Mouse (Mus musculus): ENCODE data around the gene Snx8.
A peak's percentile ranks its signal among the peaks of the same experiment; 100 is the strongest.

Snx8 gene

DNA sequence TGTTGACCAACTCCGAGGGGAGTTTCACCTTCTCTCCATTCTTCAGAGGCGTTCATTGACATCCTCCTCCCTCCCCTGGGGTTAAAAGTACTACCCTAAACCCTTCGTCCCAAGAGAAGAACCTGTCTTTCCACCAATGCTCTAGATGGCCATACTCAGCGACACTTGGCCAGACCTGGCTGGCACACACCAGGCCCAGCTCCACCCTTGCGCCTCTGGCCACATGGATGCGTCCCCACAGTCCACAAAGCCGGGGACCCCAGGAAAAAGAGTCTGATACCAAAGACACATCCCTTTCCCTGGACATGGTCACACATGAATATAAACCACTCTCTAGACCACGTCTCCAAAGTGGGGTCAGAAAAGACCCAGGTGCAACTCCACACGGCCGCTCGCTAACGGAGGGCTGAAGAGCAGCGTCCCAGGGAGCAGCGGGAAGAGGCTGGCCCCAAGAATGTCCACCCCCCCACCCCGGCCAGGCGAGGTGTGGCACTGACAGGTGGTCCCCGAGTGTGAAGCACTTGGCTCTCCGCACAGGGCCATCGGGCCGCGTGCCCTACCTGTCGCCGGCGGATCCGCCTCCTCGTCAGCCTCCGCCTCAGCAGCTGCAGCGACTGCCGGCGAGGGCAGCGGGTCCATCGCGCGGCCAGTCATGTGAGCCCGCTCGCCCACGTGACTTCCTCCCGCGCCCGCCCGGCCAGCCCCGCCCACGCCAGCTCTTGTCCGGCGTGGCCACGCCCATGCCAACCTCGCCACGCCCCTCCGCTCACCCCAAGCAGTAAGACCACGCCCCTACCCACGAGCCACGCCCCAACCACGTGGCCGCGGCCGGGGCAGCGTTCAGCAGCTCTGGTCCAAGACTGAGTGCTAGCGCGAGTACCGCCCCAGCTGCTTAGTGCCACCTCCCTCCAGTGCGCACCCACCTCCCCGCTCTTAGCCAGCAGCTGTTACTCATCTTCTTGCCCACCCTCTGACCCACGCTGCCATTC, at the start of gene Snx8:
Snx8 (minus strand) TSS at position 675 of the 989 bp plus-strand sequence.
- peak; percentile 88 to 92 for DNase-seq

DNA sequence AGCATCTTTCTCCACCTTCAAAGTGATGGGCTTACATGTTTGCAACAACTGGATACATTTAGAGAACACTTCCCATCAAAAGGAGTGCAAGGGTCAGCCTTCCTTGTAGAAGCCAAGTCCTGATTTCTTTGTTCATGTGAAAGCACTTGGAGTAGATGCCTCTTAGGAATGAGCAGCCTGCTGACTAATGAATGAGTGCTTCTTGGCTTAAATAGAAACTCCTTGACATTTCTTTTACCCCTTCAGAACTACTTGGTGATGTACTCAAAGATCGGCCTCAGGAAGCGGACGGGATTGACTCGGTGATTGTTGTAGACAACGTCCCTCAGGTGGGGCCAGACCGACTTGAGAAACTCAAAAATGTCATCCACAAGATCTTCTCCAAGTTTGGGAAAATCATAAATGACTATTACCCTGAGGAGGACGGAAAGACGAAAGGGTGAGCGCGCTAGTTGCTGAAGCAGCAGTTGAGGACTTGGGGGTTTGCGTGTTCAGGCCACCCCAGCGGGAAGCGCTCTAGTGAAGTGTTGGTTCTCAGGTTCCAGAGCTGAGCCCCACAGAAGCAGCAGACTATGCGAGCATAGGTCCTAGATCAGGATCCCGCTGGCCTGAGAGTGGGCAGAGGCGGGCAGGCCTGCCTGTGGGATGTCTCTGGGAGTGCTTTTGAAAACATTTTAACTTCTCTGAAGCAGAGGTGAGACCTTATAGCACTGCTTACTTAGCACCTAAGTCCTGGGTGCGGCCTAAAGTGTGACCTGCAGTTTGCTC, 36.1 kb upstream of the Snx8 start:
- DNase-seq = no peak

DNA sequence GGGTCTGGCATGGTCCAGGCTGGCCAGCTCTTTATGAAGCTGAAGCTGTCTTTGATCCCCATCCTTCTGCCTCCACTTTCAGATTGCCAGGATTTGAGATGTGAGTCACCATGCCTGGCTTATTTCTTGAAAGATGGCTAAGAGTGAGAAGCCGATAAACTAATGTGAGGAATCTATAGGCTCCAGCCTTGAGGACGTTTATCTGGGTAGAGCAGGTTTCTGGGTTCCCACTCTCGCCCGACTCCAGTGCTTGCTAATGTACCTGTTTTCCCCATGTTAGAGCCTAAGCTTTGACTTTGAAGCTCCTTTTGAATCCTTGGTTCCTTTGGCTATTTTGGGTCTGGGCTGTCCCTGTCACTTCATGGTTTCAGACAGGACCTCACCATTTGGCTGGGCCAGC, 31.6 kb upstream of the Snx8 start:
- DNase-seq = no peak

DNA sequence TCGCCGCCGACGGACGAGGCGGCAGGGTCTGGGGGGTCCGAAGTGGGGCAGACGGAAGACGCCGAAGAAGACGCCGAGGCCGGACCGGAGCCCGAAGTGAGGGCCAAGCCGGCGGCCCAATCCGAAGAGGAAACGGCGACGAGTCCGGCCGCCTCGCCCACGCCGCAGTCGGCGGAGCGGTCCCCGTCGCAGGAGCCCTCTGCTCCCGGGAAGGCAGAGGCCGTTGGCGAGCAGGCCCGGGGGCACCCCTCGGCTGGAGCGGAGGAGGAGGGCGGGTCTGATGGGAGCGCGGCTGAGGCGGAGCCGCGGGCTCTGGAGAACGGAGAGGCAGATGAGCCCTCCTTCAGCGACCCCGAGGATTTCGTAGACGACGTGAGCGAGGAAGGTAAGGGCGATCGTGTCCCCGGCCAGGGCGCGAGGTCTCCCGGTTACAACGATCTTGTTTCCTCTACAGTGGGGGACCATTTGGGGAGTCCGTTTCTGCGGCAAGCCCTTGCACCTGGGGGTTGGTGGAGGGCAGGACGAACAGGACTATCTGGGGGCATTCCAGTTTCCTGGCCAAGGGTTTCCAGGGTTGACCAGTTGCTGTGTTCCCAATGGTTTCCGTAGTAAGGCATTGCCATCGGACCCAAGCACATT, 30.5 kb upstream of the Snx8 start:
- DNase-seq = peak in 1 of 2 experiments; percentile 17

DNA sequence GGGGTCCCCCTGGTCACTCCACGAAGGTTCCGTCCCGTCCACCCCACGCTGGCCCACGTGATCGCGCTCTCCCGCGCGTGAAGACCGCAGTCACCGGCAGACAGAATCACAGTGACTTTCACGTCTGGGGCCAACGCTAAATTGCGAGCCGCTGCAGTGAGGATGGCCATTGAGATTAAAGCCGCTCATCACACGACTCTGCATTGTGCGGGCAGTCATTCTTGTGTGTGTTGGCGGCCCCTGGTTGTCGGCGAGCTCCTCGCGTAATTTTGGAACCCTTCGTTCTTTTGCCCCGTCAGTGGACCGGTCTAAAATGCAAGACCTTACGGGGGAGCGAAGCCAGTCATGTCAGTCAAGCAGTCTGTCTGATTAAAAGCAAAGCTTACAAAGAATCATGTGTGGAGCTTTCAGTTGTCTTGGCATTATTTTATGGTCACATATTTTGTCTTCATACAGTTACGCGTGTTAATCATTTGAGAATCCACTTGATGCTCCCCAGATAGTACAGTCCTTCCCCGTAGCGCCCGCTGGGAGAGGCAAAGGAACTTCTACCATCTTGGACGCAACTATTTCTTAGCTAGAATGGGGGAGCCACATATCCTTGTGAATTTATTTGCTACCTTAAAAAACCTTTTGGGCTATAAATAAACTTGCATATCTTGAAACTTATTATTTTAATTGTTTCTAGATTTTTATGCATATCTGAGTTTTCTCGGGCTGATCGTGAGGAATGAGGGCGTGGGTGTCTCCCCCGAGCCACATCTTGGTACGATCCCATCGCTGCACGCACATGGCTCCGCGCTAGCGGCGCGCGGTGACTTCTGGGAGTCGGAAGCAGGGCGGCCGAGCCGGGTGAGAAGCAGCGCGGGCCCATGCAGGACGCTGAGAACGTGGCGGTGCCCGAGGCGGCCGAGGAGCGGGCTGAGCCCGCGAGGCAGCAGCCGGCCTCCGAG, 29.7 kb upstream of the Snx8 start, which contains the start of gene Eif3b:
Eif3b (plus strand) TSS at position 840 of the 953 bp plus-strand sequence.
- DNase-seq = peak; percentile 91

DNA sequence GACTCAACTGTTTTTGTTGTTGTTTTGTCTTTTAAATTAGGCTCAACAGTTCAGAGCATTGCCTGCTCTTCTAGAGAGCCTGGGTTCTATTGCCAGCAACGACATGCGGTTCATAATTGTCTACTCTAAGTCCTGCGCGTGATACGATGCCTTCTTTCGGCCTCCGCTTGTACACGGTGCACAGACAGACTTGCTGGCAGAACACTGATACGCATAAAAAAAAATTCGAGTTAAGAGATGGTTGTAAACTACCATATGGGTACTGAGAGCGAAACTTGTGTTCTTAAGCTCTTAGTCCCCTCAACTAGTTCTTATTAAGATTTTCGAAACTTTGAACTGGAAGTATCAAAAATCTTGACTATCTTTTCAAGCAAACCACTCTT, 29.0 kb upstream of the Snx8 start:
- DNase-seq = peak in 1 of 2 experiments; percentile 22

DNA sequence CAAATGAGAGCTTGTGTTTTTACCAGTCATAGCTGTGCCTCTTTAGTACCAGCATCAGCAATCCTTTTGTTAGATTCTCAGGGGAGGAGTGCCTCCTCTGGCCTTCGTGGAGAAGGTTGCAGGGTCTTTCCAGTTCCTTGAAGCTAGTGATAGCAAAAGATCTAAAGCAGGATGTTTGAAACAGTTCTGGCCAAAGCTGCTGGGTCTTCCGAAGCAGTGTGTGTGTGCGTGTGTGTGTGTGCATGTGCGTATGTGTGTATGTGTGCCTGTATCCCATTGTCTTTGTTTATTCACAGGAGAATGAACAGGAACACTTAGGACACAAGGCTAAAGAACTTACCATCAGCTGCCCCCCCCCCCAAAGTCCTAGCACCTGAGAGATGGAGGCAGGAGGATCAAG, 25.6 kb upstream of the Snx8 start:
- no peak for DNase-seq

DNA sequence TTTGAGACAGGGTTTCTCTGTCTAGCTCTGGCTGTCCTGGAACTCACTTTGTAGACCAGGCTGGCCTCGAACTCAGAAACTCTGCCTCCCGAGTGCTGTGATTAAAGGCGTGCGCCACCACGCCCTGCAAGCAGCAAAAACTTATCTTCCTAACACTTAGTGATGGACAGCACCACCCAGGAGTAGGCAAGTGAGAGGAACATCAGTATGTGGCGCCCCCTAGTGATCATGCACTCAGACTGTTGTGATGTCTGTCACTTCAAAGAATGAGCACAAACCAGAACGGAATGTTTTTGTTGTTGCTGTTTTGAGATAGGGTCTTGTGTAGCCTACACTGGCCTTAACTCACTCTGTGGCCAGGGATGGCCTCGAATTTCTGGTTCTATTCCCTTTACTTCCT, 22.3 kb upstream of the Snx8 start:
- peak; percentile 47 to 53 for DNase-seq

DNA sequence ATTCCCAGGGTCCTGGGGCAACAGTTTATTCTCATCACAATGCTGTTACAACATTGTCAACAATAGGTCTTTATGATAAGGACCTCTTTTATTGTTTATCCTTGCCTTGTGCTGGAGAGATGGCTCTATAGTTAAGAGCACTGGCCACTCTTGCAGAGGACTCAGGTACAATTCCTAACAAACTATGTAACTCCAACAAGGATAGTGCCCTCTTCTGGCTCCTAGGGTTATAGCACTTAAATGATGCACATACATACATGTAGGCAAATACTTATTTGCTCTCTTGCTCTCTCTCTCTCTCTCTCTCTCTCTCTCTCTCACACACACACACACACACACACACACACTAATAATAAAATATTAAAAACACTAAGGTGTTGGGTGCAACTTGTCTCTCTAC, 19.7 kb upstream of the Snx8 start:
- DNase-seq = no peak

DNA sequence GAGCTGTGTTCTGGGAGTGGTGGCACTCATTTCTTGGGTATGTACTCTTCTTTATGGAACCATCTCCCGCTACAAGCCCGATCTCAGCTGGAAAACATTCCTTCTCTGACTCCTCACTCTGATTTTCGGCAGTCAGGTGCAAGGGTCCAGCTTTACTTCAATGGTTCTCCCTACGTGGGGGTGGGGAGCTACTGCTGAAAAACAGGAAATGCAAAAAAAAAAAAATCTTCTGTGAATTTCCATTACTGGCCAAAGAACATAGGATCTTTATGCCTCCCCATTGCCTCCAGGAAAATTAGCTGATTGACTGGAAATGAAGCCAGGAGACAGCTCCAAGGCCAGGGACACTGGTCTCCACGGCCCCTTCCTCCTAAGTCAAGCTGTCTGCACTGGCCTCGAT, 17.6 kb upstream of the Snx8 start:
- DNase-seq = no peak

DNA sequence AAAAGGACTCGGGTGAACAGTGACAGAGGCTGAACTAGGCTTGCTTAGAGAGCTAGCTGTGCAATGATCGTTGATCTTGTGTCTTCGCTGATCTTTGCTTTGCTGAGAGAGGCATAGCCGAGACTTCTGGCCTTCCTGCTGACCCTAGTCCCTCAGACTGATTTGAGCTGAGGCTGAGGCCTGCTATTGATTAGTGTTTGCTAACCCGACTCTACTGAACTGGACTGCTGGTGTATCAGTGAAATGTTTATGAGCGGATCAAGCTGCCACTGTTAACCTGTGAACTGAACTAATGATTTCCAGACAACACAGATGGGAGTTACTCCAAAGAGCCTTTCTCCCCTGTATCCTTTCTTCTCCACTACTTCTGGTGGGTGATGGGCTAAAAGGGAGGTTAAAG, 16.1 kb upstream of the Snx8 start:
- DNase-seq = no peak

DNA sequence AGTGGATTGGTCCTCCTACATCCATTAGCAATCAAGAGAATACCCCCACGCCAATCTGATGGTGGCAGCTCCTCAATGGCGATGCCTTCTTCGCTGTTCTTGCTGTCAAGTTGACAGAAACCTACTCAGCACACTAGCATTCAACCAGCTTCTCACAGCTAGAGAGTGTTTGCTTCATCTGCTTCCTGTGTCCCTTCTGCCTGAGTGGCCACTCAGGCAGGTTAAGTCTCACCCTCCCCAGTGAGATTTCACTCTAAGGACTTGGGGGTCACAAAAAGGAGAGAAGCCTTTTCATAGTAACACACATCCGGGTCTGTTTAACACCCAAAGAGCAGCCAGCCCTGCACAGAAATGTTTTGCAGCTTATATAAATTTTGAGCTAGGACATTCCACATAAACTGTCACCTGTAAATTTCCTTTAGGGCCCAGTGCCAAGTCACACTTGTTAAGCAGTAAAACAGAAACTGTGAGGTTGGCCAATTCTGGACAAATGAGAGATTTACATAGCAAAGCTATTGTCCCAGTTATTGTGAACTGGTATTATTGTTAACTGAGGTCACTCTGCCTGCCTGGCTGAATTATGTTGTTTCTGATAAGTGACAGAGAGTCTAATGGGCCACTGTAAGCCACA, 13.7 kb upstream of the Snx8 start:
- no peak for DNase-seq

DNA sequence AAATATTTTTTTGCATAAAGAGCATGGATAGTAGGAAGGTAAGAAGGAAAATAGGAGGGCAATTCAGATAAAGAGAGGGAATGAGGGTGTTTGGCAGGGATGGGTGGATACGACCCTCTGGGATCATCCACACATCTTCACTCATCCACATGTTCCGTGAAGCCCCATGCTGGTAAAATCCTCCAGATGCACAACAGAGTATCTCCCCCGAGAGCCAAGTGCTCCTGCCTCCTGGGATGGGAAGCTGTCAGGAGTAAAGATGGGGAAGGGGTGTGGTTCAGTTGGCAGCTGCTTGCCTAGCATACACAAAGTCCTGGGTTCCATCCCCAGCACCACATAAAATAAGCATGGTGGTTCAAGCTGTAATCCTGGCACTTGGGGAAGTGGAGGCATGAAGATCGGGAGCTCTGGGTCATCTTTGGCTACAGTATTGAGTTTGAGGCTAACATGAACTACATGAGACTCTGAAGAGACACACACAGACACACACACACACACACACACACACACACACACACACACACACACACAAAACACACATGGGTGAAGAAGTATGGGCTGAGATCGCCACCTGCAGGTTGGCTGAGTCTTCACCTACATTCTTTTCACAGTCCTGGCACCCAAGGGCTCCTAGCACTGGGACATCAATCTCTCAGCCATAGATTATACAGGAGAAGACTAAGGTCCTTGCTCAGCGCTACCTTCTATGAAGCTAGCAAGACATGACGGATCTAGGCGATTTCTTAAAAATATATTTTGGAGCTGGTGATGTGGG, 7.3 kb upstream of the Snx8 start:
- DNase-seq = no peak

DNA sequence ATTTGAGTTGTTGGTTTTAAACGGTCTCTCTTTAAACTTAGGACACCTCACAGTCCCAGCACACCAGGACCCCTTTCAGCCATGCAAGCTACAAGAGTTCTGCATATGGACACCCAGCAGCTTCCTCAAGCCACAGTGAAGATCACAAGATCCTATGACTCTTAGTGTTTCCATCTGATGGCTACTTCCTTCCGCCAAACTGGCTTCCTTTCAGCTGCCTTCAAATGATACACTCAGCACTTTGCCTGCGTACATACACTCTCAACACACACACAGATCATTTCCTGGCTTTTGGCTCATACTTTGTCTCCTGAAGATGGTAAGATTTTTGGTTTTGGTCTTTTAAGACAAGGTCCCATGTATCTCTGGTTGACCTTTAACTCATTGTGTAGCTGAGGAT, 3.6 kb upstream of the Snx8 start:
- DNase-seq = no peak

DNA sequence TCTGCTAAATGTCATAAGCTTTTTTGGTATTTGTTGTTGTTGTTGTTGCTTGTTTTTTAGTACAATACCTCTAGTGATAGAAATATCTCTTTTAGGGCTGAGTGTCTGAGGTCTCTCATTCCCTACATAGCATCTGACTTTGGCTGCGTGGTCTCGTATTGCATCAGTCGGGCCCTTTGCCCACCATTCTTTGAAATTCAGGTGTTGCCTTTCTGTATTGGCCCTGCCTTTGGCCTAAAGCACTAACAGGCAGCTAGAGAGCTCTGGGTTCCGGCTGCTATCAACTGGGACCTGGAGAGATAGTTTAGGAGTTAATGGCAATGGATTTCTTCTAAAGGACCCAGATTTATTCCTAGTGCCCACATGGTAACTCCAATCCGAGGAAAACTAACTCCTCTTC, 2.9 kb upstream of the Snx8 start:
- DNase-seq = no peak

DNA sequence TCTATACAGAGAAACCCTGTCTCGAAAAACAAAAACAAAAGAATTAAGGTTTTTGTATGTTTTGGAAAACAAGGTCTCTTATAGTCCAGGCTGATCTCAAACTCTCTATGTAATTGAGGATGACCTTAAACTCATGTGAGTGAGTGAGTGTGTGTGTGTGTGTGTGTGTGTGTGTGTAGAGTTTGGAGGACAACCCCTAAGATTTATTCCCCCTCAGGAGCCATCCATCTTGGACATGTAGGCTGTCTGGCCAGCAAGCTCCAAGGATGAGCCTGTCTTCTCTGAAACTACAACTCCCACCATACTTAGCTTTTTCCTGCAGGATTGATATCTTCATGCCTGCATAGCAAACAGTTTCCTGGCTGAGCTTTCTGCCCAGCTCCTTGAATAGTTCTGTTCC, 2.4 kb upstream of the Snx8 start:
- no peak for DNase-seq

DNA sequence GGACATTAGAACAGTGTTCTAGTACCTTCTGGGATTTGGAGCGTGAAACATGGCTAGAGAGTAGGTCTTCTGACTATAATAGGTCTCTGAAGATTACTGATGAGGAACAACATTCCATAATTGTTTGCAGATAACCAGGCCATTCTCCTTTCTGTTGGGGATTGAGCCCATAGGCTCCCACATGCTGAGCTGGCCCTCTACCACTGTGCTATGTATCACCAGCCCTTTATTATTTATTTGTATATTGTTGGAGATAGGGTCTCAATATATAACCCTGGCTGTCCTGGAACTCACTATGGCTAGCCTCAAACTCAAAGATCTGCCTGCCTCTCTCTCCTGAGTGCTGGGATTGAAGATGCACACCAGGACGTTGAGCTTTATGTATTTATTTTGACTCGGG, 585 bp upstream of the Snx8 start:
- DNase-seq = no peak

DNA sequence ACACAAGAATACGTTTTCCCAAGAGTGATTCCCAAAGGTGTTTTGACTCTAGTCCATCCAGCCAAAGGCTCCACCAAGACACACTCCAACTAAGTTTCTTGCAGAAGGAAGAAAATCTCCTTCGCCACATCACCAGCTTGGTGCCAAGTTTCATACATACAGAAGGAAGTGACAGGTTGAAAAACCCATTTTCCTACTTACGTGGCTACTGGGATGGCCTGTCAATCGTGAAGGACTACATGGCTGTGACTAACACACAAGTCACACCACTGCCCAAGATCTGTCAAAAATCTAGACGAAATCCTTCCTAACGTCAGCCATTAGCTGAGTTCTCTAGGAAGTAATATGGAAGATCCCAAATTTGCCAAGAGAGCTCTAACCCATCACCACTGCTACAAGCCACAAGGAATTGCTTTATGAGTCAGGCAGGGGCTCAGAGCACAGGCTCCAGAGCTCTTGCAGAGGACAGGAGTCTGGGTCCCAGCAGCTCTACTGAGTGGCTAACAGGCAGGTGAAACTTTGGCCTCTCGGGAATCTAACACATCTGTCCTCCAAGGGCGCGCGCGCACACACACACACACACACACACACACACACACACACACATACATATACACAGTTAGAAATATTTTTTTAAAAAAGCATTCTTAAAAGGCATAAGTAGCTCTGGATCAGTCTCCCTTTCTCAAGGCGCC, 1.1 kb downstream of the Snx8 start:
- DNase-seq = no peak

DNA sequence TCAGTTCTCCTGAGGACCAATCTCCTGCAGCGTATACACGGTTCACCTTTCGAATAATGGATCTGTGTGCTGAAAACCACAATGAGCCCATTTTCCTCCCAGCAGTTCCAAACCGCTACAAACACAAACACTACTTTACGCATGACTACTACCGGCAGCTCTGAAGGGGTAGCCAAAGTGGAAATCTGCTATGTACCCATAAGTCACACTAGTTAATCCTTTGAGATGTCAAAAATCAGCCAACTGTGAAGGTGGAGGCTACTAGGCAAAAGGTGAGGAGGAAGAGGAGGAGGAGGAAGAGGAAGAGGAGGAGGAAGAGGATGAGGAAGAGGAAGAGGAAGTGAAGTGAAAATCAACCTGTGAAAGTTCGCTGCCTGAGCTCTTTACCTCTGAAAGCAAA, 1.8 kb downstream of the Snx8 start:
- no peak for DNase-seq

DNA sequence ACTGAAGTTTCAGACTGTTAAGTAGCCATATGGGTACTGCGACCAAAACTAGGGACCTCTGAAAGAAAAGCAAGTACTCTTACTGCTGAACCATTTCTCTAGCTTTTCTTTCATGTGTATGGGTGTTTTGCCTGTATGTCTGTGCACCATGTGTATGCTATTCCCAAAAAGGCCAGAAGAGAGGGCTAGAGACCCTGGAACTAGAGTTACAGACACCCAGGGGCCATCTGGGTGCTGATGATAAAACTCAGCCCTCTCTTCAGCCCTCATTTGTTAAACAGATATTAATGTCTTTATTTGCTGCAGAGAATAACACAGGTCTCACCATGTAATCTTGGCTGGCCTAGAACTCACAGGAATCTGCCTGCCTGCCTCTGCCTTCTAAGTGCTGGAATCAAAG, 4.6 kb downstream of the Snx8 start:
- no peak for DNase-seq
